Mouse (Mus musculus): ENCODE data around the gene Erg28.
A peak's percentile ranks its signal among the peaks of the same experiment; 100 is the strongest.

The Erg28 gene

GRCm38 (mm10) chr12:85824438-85825264 lies at the start of gene Erg28, which contains the start of gene Ttll5:
Gene Erg28, minus strand, starts transcription at chr12:85824550.
Gene Ttll5, plus strand, starts transcription at chr12:85824659.
- DNase-seq (ENCODE audit: low spot score): peak; percentile 97

- no peak for DNase-seq (ENCODE audit: low spot score)
Measured at GRCm38 (mm10) chr12:85869423-85869822, 45.1 kb upstream of the Erg28 start.

- no peak for DNase-seq (ENCODE audit: low spot score)
Measured at GRCm38 (mm10) chr12:85867125-85867524, 42.8 kb upstream of the Erg28 start.

- no peak for DNase-seq (ENCODE audit: low spot score)
Measured at GRCm38 (mm10) chr12:85866624-85867023, 42.3 kb upstream of the Erg28 start.

- DNase-seq (ENCODE audit: low spot score): no peak
Measured at GRCm38 (mm10) chr12:85865526-85865925, 41.2 kb upstream of the Erg28 start.

- no peak for DNase-seq (ENCODE audit: low spot score)
Measured at GRCm38 (mm10) chr12:85862514-85862913, 38.2 kb upstream of the Erg28 start.

GRCm38 (mm10) chr12:85859511-85860189 lies 35.3 kb upstream of the Erg28 start:
- no peak for DNase-seq (ENCODE audit: low spot score)

GRCm38 (mm10) chr12:85859111-85859510 lies 34.8 kb upstream of the Erg28 start:
- no peak for DNase-seq (ENCODE audit: low spot score)

GRCm38 (mm10) chr12:85857300-85857699 lies 33.0 kb upstream of the Erg28 start:
- no peak for DNase-seq (ENCODE audit: low spot score)

- DNase-seq (ENCODE audit: low spot score): no peak
Measured at GRCm38 (mm10) chr12:85854271-85854670, 29.9 kb upstream of the Erg28 start.

- DNase-seq (ENCODE audit: low spot score): no peak
Measured at GRCm38 (mm10) chr12:85853836-85854235, 29.5 kb upstream of the Erg28 start.

GRCm38 (mm10) chr12:85850661-85851060 lies 26.3 kb upstream of the Erg28 start:
- no peak for DNase-seq (ENCODE audit: low spot score)

GRCm38 (mm10) chr12:85848164-85848958 lies 24.0 kb upstream of the Erg28 start:
- DNase-seq (ENCODE audit: low spot score): peak; percentile 3

GRCm38 (mm10) chr12:85839371-85840000 lies 15.1 kb upstream of the Erg28 start:
- peak; percentile 48 for DNase-seq (ENCODE audit: low spot score)

GRCm38 (mm10) chr12:85837765-85838164 lies 13.4 kb upstream of the Erg28 start:
- no peak for DNase-seq (ENCODE audit: low spot score)

GRCm38 (mm10) chr12:85834543-85834942 lies 10.2 kb upstream of the Erg28 start:
- no peak for DNase-seq (ENCODE audit: low spot score)

GRCm38 (mm10) chr12:85830691-85831090 lies 6.3 kb upstream of the Erg28 start:
- no peak for DNase-seq (ENCODE audit: low spot score)

GRCm38 (mm10) chr12:85829866-85830265 lies 5.5 kb upstream of the Erg28 start:
- no peak for DNase-seq (ENCODE audit: low spot score)

GRCm38 (mm10) chr12:85828856-85829255 lies 4.5 kb upstream of the Erg28 start:
- no peak for DNase-seq (ENCODE audit: low spot score)

- DNase-seq (ENCODE audit: low spot score): no peak
Measured at GRCm38 (mm10) chr12:85825822-85826221, 1.5 kb upstream of the Erg28 start.

GRCm38 (mm10) chr12:85825361-85825760 lies 1.0 kb upstream of the Erg28 start:
- no peak for DNase-seq (ENCODE audit: low spot score)

GRCm38 (mm10) chr12:85822051-85822450 lies 2.3 kb downstream of the Erg28 start:
- no peak for DNase-seq (ENCODE audit: low spot score)

Data from T-cell, adult 2 months (primary cell).